Mouse (Mus musculus) embryonic facial prominence, embryonic 13.5 days (tissue): Measurements from ENCODE around the gene Pth2r. TPM values are rescaled to one million over a fixed set of nuclear protein-coding genes. Genes with fewer than 3 reads are reported as not detected.

Experiments used
- ATAC-seq: fragments of 200-750 bp; cut with Nextera tagmentation; 2 replicates; pipeline ENCODE4 v1.8.0; 2017; ENCODE audit warnings: low read depth; ENCODE audit not compliant: insufficient number of reproducible peaks, insufficient read depth, low FRiP score, low TSS enrichment
- H3K27ac ChIP-seq: fragments of 300-500 bp; sonication (generic); 2 replicates; pipeline ENCODE4 v1.5.1; 2015; ENCODE audit warnings: moderate library complexity, mild to moderate bottlenecking, inconsistent platforms
- H3K27me3 ChIP-seq: fragments of 300-500 bp; sonication (generic); 2 replicates; pipeline ENCODE4 v1.6.1; 2015; ENCODE audit warnings: mild to moderate bottlenecking, inconsistent platforms
- H3K36me3 ChIP-seq: fragments of 300-500 bp; sonication (generic); 2 replicates; pipeline ENCODE4 v1.6.1; 2015; ENCODE audit warnings: mild to moderate bottlenecking, inconsistent platforms
- H3K4me1 ChIP-seq: fragments of 300-500 bp; sonication (generic); 2 replicates; pipeline ENCODE4 v1.6.1; 2015; ENCODE audit warnings: inconsistent platforms
- H3K4me2 ChIP-seq: fragments of 300-500 bp; sonication (generic); 2 replicates; pipeline ENCODE4 v1.6.1; 2015; ENCODE audit warnings: moderate library complexity, mild to moderate bottlenecking, inconsistent platforms
- H3K4me3 ChIP-seq: fragments of 300-500 bp; sonication (generic); 2 replicates; pipeline ENCODE4 v1.5.1; 2015; ENCODE audit warnings: mild to moderate bottlenecking, inconsistent platforms
- H3K9ac ChIP-seq: fragments of 300-500 bp; sonication (generic); 2 replicates; pipeline ENCODE4 v1.6.1; 2015; ENCODE audit warnings: mild to moderate bottlenecking, inconsistent platforms
- H3K9me3 ChIP-seq: fragments of 300-500 bp; sonication (generic); 2 replicates; pipeline ENCODE4 v1.6.1; 2016; ENCODE audit warnings: inconsistent platforms
- WGBS: fragments of 180-500 bp; shearing (Covaris S2); methylation state at CpG from one replicate; pipeline ENCODE4 v1.1.7; 2015; ENCODE audit warnings: mixed read lengths; 5-methylcytosine and 5-hydroxymethylcytosine counted together
- polyA plus RNA-seq: library from polyadenylated mRNA; unstranded; fragments of >200 nt; fragmentation: Nextera tagmentation; extraction: Ambion mirVana; gene quantifications from 2 replicates; pipeline ENCODE4 v1.2.1, GENCODE M21; 2015

The Pth2r gene
- polyA plus RNA-seq = 0.27 and 0.48 TPM in 2 replicates

DNA sequence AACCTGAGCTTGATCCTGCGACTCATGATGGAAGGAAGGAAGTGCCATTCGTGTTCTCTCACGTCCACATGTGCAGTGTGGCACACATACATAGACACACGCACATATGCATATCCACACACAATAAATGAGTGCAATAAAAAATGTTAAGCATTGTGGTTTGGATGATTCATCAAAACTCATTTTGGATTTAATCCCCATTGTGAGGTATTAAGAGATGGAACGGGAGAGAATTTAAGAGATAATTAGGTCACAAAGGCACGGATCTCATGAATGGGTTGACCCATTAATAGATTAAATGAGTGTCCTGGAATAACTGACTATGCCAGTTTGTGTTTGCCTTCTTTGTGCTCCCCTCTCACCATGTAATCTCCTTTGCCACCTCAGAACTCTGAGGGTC, at the start of gene Pth2r:
Gene Pth2r (plus strand): TSS at position 301 of the 400 bp plus-strand sequence.
- no peak within 1 kb of the TSS for H3K27ac ChIP-seq
- no peak within 1 kb of the TSS for H3K9ac ChIP-seq
- ATAC-seq = no peak
- H3K27me3 ChIP-seq = no peaks in the 10 kb centered on the region
- H3K4me3 ChIP-seq = no peak within 1 kb of the TSS
- 85% methylated on average over 6 of the region's 6 CpGs for WGBS
- H3K9me3 ChIP-seq = no peaks in the 10 kb centered on the region
- peaks cover 2% of the 10 kb centered on the region; the same call in 1 of the 2 replicates for H3K36me3 ChIP-seq
- no peak within 1 kb of the TSS for H3K4me2 ChIP-seq
- H3K4me1 ChIP-seq = no peaks in the 10 kb centered on the region

- no peak overlapping the region for H3K4me2 ChIP-seq
- H3K9me3 ChIP-seq = no peaks in the 10 kb centered on the region
- no peak overlapping the region for H3K4me3 ChIP-seq
- no peak overlapping the region for H3K9ac ChIP-seq
- no peak for ATAC-seq
- no peaks in the 10 kb centered on the region for H3K4me1 ChIP-seq
- no peak overlapping the region for H3K27ac ChIP-seq
- WGBS = 71% methylated on average over 3 of the region's 3 CpGs
- peaks cover 33% of the 10 kb centered on the region for H3K36me3 ChIP-seq
- no peaks in the 10 kb centered on the region for H3K27me3 ChIP-seq
Observed at GRCm38 (mm10) chr1:65237712-65238111, 44.1 kb upstream of the Pth2r start.

GRCm38 (mm10) chr1:65245637-65246036, 36.2 kb upstream of the Pth2r start:
- WGBS = 88% methylated on average over 1 of the region's 1 CpGs
- Histone ChIP-seq H3K4me2 (no peak overlapping the region), H3K36me3 (peaks cover 31% of the 10 kb centered on the region), H3K9me3 (no peaks in the 10 kb centered on the region), H3K9ac (no peak overlapping the region), H3K4me3 (no peak overlapping the region), H3K27me3 (no peaks in the 10 kb centered on the region), H3K4me1 (no peaks in the 10 kb centered on the region), H3K27ac (no peak overlapping the region)
- ATAC-seq = no peak

GRCm38 (mm10) chr1:65280461-65280860, 1.4 kb upstream of the Pth2r start:
- H3K9me3 ChIP-seq = no peaks in the 10 kb centered on the region
- no peak overlapping the region for H3K9ac ChIP-seq
- no peak overlapping the region for H3K4me3 ChIP-seq
- H3K36me3 ChIP-seq = peaks cover 3% of the 10 kb centered on the region; the same call in 1 of the 2 replicates
- WGBS = 81% methylated on average over 3 of the region's 3 CpGs
- H3K27ac ChIP-seq = no peak overlapping the region
- H3K27me3 ChIP-seq = no peaks in the 10 kb centered on the region
- H3K4me1 ChIP-seq = no peaks in the 10 kb centered on the region
- no peak overlapping the region for H3K4me2 ChIP-seq
- ATAC-seq = no peak

DNA sequence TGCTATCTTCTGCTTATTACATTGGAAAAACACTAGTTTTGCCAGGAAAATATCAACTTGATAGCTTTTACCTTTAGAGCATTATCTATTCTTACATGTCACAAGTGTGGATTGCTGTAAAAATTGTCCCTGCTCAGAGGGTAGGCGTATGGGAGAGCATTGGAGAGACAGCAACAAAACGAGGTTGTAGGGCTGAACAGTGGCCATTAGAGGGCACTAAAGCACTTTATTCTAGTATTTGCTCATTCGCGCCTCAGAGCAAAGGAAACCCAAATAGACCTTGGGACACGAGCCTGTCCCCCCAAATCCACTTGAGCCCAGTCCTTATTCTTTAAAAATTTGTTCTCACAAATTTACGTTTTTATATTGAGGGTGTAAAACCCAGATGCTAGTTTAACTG, 910 bp downstream of the Pth2r start:
- Histone ChIP-seq H3K9ac (no peak overlapping the region), H3K4me1 (no peaks in the 10 kb centered on the region), H3K9me3 (no peaks in the 10 kb centered on the region), H3K4me2 (no peak overlapping the region), H3K4me3 (no peak overlapping the region), H3K36me3 (no peaks in the 10 kb centered on the region), H3K27me3 (no peaks in the 10 kb centered on the region), H3K27ac (no peak overlapping the region)
- 8% methylated on average over 6 of the region's 6 CpGs for WGBS
- ATAC-seq = no peak

DNA sequence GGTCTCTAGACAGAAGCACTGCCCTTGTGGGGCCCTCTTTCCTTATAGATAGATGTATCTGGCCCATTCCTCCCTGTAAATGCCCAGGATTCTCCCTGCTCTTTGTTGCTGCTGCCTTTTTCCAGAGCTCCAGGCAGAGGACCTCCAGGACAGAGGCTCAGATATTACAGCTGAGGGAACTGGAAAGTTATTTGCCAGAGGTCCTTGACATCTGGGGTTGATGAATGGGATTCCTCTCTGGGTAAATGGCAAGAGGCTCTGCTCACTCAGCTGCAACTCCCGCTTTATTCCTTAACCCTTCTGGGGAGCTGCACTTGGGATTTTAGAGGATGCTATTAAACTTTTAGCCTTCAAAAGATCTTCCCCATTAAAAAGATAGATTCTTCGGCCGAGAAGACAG, 26.6 kb downstream of the Pth2r start:
- Histone ChIP-seq H3K36me3 (no peaks in the 10 kb centered on the region), H3K4me2 (no peak overlapping the region), H3K4me3 (no peak overlapping the region), H3K27me3 (peaks cover 20% of the 10 kb centered on the region), H3K9ac (no peak overlapping the region), H3K27ac (no peak overlapping the region), H3K4me1 (peaks cover 9% of the 10 kb centered on the region), H3K9me3 (no peaks in the 10 kb centered on the region)
- no peak for ATAC-seq
- WGBS = 65% methylated on average over 3 of the region's 3 CpGs

DNA sequence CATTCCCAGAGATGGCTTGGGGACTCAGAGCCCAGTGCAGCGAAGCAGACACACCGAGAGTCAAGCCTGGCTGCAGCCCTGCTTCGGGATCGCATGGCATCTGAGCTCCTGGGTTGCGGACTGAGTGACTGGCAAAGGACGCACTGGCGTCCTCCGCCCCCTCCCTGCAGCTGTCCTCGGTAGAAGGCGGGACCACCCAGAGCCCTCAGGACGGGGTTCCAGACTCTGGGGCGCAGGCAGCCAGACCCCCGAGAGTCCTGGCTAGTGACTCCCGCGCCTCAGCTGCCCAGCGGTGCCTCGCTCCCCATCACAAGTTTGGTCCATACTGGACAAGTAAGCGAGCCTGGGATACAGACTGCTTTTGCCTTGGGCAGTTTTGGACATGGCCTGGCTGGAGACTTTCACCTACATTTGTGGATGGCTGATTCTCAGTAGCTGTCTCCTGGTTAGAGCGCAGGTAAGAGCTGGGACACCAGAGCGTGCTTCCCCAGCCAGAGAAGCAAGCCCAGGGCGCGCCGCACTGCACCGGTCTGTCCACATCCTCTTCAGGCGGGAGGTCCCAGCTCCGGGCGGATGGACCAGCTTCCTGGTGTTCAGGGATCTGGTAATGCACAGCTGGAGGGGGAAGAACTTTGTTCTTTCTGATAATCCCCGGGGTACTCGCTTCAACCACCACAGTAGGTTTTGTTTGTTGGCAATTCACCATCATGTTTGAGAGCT, 29.5 kb downstream of the Pth2r start:
- peak overlapping the region; percentile 59 for H3K9ac ChIP-seq
- ATAC-seq = no peak; the same call in 1 of the 2 replicates
- H3K9me3 ChIP-seq = no peaks in the 10 kb centered on the region
- H3K36me3 ChIP-seq = no peaks in the 10 kb centered on the region
- H3K27me3 ChIP-seq = peaks cover 20% of the 10 kb centered on the region
- H3K27ac ChIP-seq = no peak overlapping the region
- H3K4me1 ChIP-seq = peaks cover 9% of the 10 kb centered on the region
- H3K4me3 ChIP-seq = peak overlapping the region; percentile 43
- under 1% methylated on average over 29 of the region's 29 CpGs for WGBS
- peak overlapping the region; percentile 81 for H3K4me2 ChIP-seq

DNA sequence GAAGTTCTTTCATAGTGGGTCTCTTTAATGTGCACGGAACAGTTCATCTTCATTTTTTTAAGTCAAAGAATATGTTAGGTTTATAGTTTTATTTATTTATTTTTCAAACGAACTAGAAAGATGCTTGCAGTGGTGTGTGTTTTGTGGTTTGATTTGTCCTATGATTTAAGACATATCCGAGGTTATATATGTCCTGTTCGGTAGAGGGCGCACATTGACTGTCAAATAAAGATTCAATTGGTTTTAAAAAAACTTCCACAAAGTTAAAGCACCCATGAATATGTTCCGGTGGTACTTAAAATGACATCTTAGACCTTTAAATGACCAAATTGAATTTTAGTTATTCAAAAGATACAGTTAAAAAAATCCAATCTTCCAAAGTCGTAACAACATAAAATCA, 30.3 kb downstream of the Pth2r start:
- H3K27me3 ChIP-seq = peaks cover 20% of the 10 kb centered on the region
- no peak overlapping the region for H3K9ac ChIP-seq
- no peaks in the 10 kb centered on the region for H3K9me3 ChIP-seq
- peaks cover 9% of the 10 kb centered on the region for H3K4me1 ChIP-seq
- peak overlapping the region; percentile 43 for H3K4me3 ChIP-seq
- H3K27ac ChIP-seq = no peak overlapping the region
- H3K4me2 ChIP-seq = peak overlapping the region; percentile 81
- 10% methylated on average over 7 of the region's 7 CpGs for WGBS
- no peaks in the 10 kb centered on the region for H3K36me3 ChIP-seq
- ATAC-seq = no peak

DNA sequence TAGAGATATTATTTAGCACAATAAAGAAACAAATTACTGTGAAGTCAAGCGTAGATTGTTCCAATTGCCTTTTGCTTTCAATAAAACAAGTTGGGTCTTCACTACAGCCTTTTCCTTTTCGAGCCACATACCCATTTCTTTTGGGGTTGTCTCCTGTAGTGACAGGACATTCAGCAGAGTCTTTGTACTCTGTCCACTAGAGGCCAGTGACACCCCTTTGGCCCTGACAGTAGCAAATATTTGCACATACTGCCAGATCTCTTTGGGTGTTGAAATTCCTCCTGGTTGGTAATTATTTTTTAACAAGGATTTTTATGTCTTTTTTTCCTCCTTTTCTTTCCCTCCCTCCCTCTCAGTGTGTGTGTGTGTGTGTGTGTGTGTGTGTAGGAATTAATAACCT, 31.0 kb downstream of the Pth2r start:
- Histone ChIP-seq H3K9me3 (no peaks in the 10 kb centered on the region), H3K9ac (no peak overlapping the region), H3K27ac (no peak overlapping the region), H3K27me3 (peaks cover 20% of the 10 kb centered on the region), H3K4me1 (peaks cover 9% of the 10 kb centered on the region), H3K4me2 (no peak overlapping the region), H3K4me3 (no peak overlapping the region), H3K36me3 (no peaks in the 10 kb centered on the region)
- no peak for ATAC-seq
- WGBS = 68% methylated on average over 2 of the region's 2 CpGs

GRCm38 (mm10) chr1:65314054-65315021, 32.5 kb downstream of the Pth2r start:
- ATAC-seq = no peak
- peaks cover 9% of the 10 kb centered on the region for H3K4me1 ChIP-seq
- 58% methylated on average over 13 of the region's 13 CpGs for WGBS
- no peak overlapping the region for H3K4me2 ChIP-seq
- no peaks in the 10 kb centered on the region for H3K9me3 ChIP-seq
- no peak overlapping the region for H3K27ac ChIP-seq
- H3K36me3 ChIP-seq = no peaks in the 10 kb centered on the region
- no peak overlapping the region for H3K9ac ChIP-seq
- H3K4me3 ChIP-seq = no peak overlapping the region
- peaks cover 20% of the 10 kb centered on the region for H3K27me3 ChIP-seq

- 85% methylated on average over 8 of the region's 8 CpGs for WGBS
- Histone ChIP-seq H3K27me3 (peaks cover 18% of the 10 kb centered on the region), H3K9ac (no peak overlapping the region), H3K27ac (no peak overlapping the region), H3K4me3 (no peak overlapping the region), H3K36me3 (no peaks in the 10 kb centered on the region), H3K9me3 (no peaks in the 10 kb centered on the region), H3K4me2 (no peak overlapping the region), H3K4me1 (peaks cover 9% of the 10 kb centered on the region)
- ATAC-seq = no peak
Observed at GRCm38 (mm10) chr1:65315022-65315407, 33.2 kb downstream of the Pth2r start.
